Mouse (Mus musculus) frontal cortex, postnatal 36 days (tissue): ENCODE data around the gene Llgl1.

ENCODE experiments used
- DNase-seq, 2 experiments: peaks; one replicate each; pipeline ENCODE4 v3.0.0; 2022; ENCODE audit warnings: low spot score in 2 of 2

The Llgl1 gene

GRCm38 (mm10) chr11:60726601-60727391 lies 27.3 kb downstream of the Llgl1 start, which contains the start of gene Flii:
TSS of gene Flii (minus strand) at chr11:60727263.
- DNase-seq = peak; percentile 68 to 71

- DNase-seq = no peak
These were observed 28.0 kb downstream of the Llgl1 start for GRCm38 (mm10) chr11:60727392-60728140.

GRCm38 (mm10) chr11:60728260-60728761 lies 28.8 kb downstream of the Llgl1 start, which contains the start of gene Mief2:
TSS of gene Mief2 (plus strand) at chr11:60728398.
- DNase-seq = peak; percentile 94 to 96

- no peak for DNase-seq
These were observed 29.7 kb downstream of the Llgl1 start for GRCm38 (mm10) chr11:60729217-60729641.

GRCm38 (mm10) chr11:60730169-60730568 lies 30.6 kb downstream of the Llgl1 start:
- no peak for DNase-seq

- no peak for DNase-seq
These were observed 31.7 kb downstream of the Llgl1 start for GRCm38 (mm10) chr11:60731251-60731650.

GRCm38 (mm10) chr11:60734206-60734605 lies 34.7 kb downstream of the Llgl1 start:
- DNase-seq = no peak

GRCm38 (mm10) chr11:60735191-60735590 lies 35.7 kb downstream of the Llgl1 start:
- DNase-seq = no peak

GRCm38 (mm10) chr11:60736491-60736890 lies 37.0 kb downstream of the Llgl1 start:
- no peak for DNase-seq

- DNase-seq = no peak
These were observed 37.9 kb downstream of the Llgl1 start for GRCm38 (mm10) chr11:60737450-60737849.

- no peak for DNase-seq
These were observed 40.8 kb downstream of the Llgl1 start for GRCm38 (mm10) chr11:60740321-60740720.

- peak in 1 of 2 experiments; percentile 39 for DNase-seq
These were observed 56.0 kb downstream of the Llgl1 start for GRCm38 (mm10) chr11:60755570-60755969.

GRCm38 (mm10) chr11:60761681-60762080 lies 62.2 kb downstream of the Llgl1 start:
- no peak for DNase-seq
